Comparison of ENCODE assay signal across 7 mouse cellular contexts in genomic region chr1:128244727-128245355, GRCm38 (mm10). TPM values are rescaled to one million over a fixed set of nuclear protein-coding genes. Genes with fewer than 3 reads are reported as not detected.
A peak's percentile ranks its signal among the peaks of the same experiment; 100 is the strongest.
DNase-seq lines count a peak whose midpoint lies in the region; ATAC-seq and TF ChIP-seq lines count a peak whose summit lies in the region.

No protein-coding gene starts in this region.

- ATAC-seq in limb, embryonic 14.5 days (ENCODE audit: low FRiP score, low read depth), result no peak
- ATAC-seq in midbrain, postnatal 0 days (ENCODE audit: low FRiP score), result peak; percentile 50; the same call in 1 of the 2 replicates

- H3K27me3 ChIP-seq in ES-Bruce4 (ENCODE audit: control insufficient read depth, insufficient read depth, low read length, poor library complexity, severe bottlenecking), result no peaks in the 10 kb centered on the region
- H3K27me3 ChIP-seq in limb, embryonic 14.5 days (ENCODE audit: control insufficient read depth, insufficient read depth, low read length), result no peaks in the 10 kb centered on the region
- no peaks in the 10 kb centered on the region for H3K27me3 ChIP-seq in midbrain, postnatal 0 days (ENCODE audit: insufficient read depth, low read length)

- H3K4me3 ChIP-seq in ES-Bruce4 (ENCODE audit: low read depth, low read length), result peak overlapping the region; percentile 78
- peak overlapping the region; percentile 83 for H3K4me3 ChIP-seq in limb, embryonic 14.5 days (replicated peaks; ENCODE audit: low read length)
- H3K4me3 ChIP-seq in midbrain, postnatal 0 days (ENCODE audit: low read depth, low read length), result peak overlapping the region; percentile 77

- H3K4me1 ChIP-seq in ES-Bruce4 (ENCODE audit: control insufficient read depth, insufficient read depth, low read length), result no peaks in the 10 kb centered on the region
- 0 out of 2 replicates have a peak, but pooled peaks cover 8% of the 10 kb centered on the region for H3K4me1 ChIP-seq in limb, embryonic 14.5 days (ENCODE audit: control insufficient read depth, insufficient read depth, low read length)
- H3K4me1 ChIP-seq in midbrain, postnatal 0 days (ENCODE audit: insufficient read depth, low read length), result peaks cover 6% of the 10 kb centered on the region; the same call in 1 of the 2 replicates

- intact Hi-C loops in gastrocnemius, postnatal 36 days (cut with DNase I), result no loop called here

- H3K9me3 ChIP-seq in ES-Bruce4 (replicated peaks; ENCODE audit: control insufficient read depth, insufficient read depth, low read length, poor library complexity, severe bottlenecking), result no peaks in the 10 kb centered on the region
- no peaks in the 10 kb centered on the region for H3K9me3 ChIP-seq in limb, embryonic 14.5 days (ENCODE audit: control insufficient read depth, low read length)
- no peaks in the 10 kb centered on the region for H3K9me3 ChIP-seq in midbrain, postnatal 0 days (ENCODE audit: low read length)

- peak overlapping the region; percentile 68 for H3K9ac ChIP-seq in ES-Bruce4 (ENCODE audit: low read depth, poor library complexity, severe bottlenecking)
- peak overlapping the region; percentile 89 for H3K9ac ChIP-seq in limb, embryonic 14.5 days (ENCODE audit: low read depth, low read length, severe bottlenecking)
- peak overlapping the region; percentile 81 for H3K9ac ChIP-seq in midbrain, postnatal 0 days (replicated peaks; ENCODE audit: low read length, poor library complexity, severe bottlenecking)

- TF ChIP-seq POLR2A in ES-Bruce4 (IDR thresholded peaks at IDR 0.05; ENCODE audit: insufficient read depth, low read length), result no peak
- TF ChIP-seq POLR2A in limb, embryonic 14.5 days (IDR thresholded peaks at IDR 0.05; ENCODE audit: borderline replicate concordance, extremely low read depth, insufficient read depth, insufficient read length), result no peak

- H3K36me3 ChIP-seq in ES-Bruce4 (ENCODE audit: control insufficient read depth, insufficient read depth, low read length, poor library complexity, severe bottlenecking), result no peaks in the 10 kb centered on the region
- H3K36me3 ChIP-seq in limb, embryonic 14.5 days (ENCODE audit: control insufficient read depth, insufficient read depth, low read length), result peaks cover 2% of the 10 kb centered on the region; the same call in 1 of the 2 replicates
- H3K36me3 ChIP-seq in midbrain, postnatal 0 days (ENCODE audit: insufficient read depth, low read length), result no peaks in the 10 kb centered on the region

- no peak for TF ChIP-seq CTCF in ES-Bruce4 (IDR thresholded peaks at IDR 0.05; ENCODE audit: low read depth, low read length)
- no peak for TF ChIP-seq CTCF in midbrain, postnatal 0 days (IDR thresholded peaks at IDR 0.05)

- H3K4me2 ChIP-seq in limb, embryonic 14.5 days (replicated peaks; ENCODE audit: low read depth, low read length, severe bottlenecking), result peak overlapping the region; percentile 76
- peak overlapping the region; percentile 94 for H3K4me2 ChIP-seq in midbrain, postnatal 0 days (ENCODE audit: low read depth, low read length, poor library complexity, severe bottlenecking)

- DNase-seq in CD4-positive helper T cell, adult 2 months (ENCODE audit: low read depth, low spot score), result peak; percentile 75
- DNase-seq in cerebellum, postnatal 10 days, result peak; percentile 68 to 69
- DNase-seq in gastrocnemius, postnatal 36 days, result peak; percentile 9 to 38
- no peak for DNase-seq in limb, embryonic 14.5 days (ENCODE audit: low spot score)
- peak; percentile 29 for DNase-seq in midbrain, postnatal 0 days (ENCODE audit: low spot score)
- DNase-seq in thymus, postnatal 0 days (ENCODE audit: low spot score), result peak; percentile 53

- H3K27ac ChIP-seq in ES-Bruce4 (ENCODE audit: insufficient read depth, low read length), result no peak overlapping the region
- H3K27ac ChIP-seq in limb, embryonic 14.5 days (replicated peaks; ENCODE audit: low read depth, low read length), result peak overlapping the region; percentile 89
- peak overlapping the region; percentile 92 for H3K27ac ChIP-seq in midbrain, postnatal 0 days (ENCODE audit: low read depth, low read length)

- WGBS in limb, embryonic 14.5 days, result 2% methylated on average over 19 of the region's 19 CpGs
- 1% methylated on average over 18 of the region's 19 CpGs for WGBS in midbrain, postnatal 0 days

- TF ChIP-seq EP300 in ES-Bruce4 (IDR thresholded peaks at IDR 0.05; ENCODE audit: insufficient read depth, low read depth, low read length), result no peak

RNA-seq across cellular contexts. Expression of gene Ubxn4, which starts 1.1 kb away (rescaled TPM):
- polyA plus RNA-seq in ES-Bruce4 (2011; ENCODE audit: insufficient read depth, insufficient read length, low read depth, missing spikeins), result 44.6 and 56.6 TPM in 2 replicates
- total RNA-seq in gastrocnemius, postnatal 36 days (2021), result 10 to 100 TPM; 33.3 to 42.1 TPM
- 42.9 and 46.5 TPM in 2 replicates for polyA plus RNA-seq in limb, embryonic 14.5 days (2012; rRNA removed)
- 64.0 and 75.5 TPM in 2 replicates for polyA plus RNA-seq in limb, embryonic 14.5 days (2014; fragmentation: Nextera tagmentation; extraction: Ambion mirVana)
- total RNA-seq in midbrain, postnatal 0 days (2014; rRNA removed), result 39.5 and 79.8 TPM in 2 replicates
- polyA plus RNA-seq in midbrain, postnatal 0 days (2015; fragmentation: Nextera tagmentation; extraction: Ambion mirVana), result 73.6 and 84.3 TPM in 2 replicates
- 84.9 and 96.4 TPM in 2 replicates for polyA plus RNA-seq in thymus, postnatal 0 days (2015; fragmentation: Nextera tagmentation; extraction: Ambion mirVana)
